Mouse (Mus musculus): ENCODE measurements around the gene Gm2016. TPM values are rescaled to one million over a fixed set of nuclear protein-coding genes. Genes with fewer than 3 reads are reported as not detected.
"Not testable (repeated sequence)": the region's sequence is repeated elsewhere in the genome, so short reads cannot be mapped to it uniquely, and the experiment has no call there.

The Gm2016 gene
- total RNA-seq (2021), result not detected

DNA sequence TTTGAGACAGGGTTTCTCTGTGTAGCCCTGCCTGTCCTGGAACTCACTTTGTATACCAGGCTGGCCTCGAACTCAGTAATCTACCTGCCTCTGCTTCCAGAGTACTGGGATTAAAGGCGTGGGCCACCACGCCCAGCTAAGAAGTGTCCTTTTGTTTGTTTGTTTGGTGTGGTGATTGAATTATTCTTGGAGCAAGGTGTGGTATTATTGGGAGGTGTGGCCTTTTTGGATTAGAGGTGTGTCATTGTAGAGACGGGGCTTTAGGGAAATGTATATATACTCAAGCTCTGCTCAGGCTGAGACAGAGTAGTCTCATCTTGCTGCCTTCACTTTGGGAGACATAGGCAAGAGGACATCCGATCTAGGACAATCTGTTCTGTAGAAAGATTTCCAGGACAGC is at the start of gene Gm2016:
Gene Gm2016 (plus strand): TSS at position 301 of the 400 bp plus-strand sequence.
- DNase-seq; intact Hi-C loops (cut with DNase I): not testable (repeated sequence)

DNA sequence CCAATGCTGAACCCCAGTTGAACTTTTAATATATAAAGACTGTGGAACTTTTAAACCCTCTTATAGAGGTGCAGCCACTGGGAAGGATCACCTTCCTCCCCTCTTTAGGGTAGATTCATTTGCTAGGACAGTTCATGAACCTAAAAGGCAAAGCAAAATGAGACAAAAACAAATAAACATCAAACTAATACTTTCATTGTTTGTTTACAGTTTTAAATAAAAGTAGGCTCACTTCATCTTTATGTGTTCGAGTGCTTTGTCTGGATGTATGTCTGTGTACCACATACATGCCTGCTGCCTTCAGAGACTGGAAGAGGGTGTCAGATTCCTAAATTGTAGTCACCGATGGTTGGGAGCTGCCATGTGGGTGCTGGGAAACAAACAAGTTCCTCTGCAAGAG is 31.6 kb upstream of the Gm2016 start, which contains the start of gene Gm2001:
Gene Gm2001 (minus strand): TSS at position 101 of the 400 bp plus-strand sequence.
- intact Hi-C loops (cut with DNase I); DNase-seq: not testable (repeated sequence)

- DNase-seq; intact Hi-C loops (cut with DNase I): not testable (repeated sequence)
Observed at GRCm38 (mm10) chr12:87850657-87851056, 23.2 kb upstream of the Gm2016 start.

DNA sequence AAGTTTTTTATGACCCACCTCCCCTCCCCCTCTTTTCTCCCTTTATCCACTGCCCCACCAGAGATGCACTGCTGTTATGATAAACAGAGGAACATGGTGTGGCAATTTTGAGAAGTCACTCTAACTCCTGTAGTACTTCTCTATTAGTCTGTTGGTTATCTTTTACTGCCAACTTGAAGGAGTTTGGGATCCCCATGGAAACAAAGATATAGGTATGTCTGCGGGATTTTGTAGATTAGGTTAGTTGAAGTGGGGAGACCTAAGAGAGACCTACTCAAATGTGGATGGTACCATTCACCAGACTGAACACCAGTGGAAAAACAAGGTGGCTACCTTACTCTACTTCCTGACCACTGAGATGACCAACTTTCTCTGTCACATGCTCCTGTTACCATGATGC is 17.8 kb upstream of the Gm2016 start:
- intact Hi-C loops (cut with DNase I); DNase-seq: not testable (repeated sequence)

GRCm38 (mm10) chr12:87861740-87862692 is 11.9 kb upstream of the Gm2016 start:
- intact Hi-C loops (cut with DNase I), result not testable (repeated sequence)
- DNase-seq, result peak in 1 of 2 experiments; percentile 5

GRCm38 (mm10) chr12:87863638-87864037 is 10.2 kb upstream of the Gm2016 start:
- DNase-seq; intact Hi-C loops (cut with DNase I): not testable (repeated sequence)

DNA sequence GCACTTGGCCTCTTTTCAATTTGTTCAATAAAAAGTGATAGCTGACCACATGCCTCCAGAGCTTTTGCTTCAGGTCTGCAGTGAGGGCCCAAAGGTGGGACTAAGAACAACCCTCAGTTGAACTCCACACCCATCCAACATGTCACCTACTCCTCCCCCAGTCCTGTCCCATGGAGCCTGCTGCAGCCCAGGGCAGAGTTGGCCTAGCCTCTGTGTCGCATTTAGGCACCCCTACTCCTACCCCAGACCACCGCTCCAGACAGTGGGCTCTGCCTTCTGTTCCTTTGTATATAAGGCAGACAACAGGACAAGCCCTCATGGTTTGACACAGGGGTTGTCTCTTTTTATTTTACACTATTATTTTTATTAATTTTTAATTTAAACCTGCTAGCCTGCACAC is 9.8 kb upstream of the Gm2016 start:
- DNase-seq; intact Hi-C loops (cut with DNase I): not testable (repeated sequence)

GRCm38 (mm10) chr12:87895070-87895469 is 21.2 kb downstream of the Gm2016 start, which contains the start of gene Gm2022:
Gene Gm2022, plus strand, starts transcription at chr12:87895370.
- not testable (repeated sequence) for DNase-seq
- intact Hi-C loops (cut with DNase I), result loop anchor here (10.0 kb wide), 1 partner anchor 360 kb away; the partner anchor contains the start of gene Gm8332

DNA sequence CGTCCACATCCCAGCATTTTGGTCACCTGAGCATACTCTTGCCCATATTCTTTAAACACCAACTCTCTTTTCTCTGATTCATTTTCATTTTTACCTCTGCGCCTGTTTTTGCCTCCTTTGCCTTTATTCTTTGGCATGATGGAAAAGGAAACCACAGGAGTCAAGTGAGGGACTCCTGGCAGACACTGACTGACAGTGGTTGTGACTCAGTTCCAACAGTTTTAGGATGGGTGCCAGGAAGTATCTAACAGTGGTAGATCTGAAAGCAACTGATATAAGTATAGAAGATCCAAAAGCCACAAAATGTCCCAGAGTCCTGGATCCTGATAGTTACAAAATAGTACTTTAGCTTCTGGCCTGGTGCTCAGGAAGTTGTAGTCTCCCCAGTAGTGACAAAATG is 45.8 kb downstream of the Gm2016 start, which contains the start of gene Gm2035:
Gene Gm2035 (minus strand): TSS at position 137 of the 400 bp plus-strand sequence.
- DNase-seq; intact Hi-C loops (cut with DNase I): not testable (repeated sequence)

Other genes with a start within 250 kb of the Gm2016 start
- not detected for gene Gm16381, start 229.5 kb upstream of the Gm2016 start, total RNA-seq (2021)
- not detected for gene Gm21319, start 98.3 kb upstream of the Gm2016 start, total RNA-seq (2021)
- gene Gm21936, start 78.6 kb upstream of the Gm2016 start, total RNA-seq (2021), result not detected
- gene BB287469, start 57.5 kb upstream of the Gm2016 start, total RNA-seq (2021), result not detected
- not detected for gene Gm2001, start 31.7 kb upstream of the Gm2016 start, total RNA-seq (2021)
- gene Gm2022, start 21.3 kb downstream of the Gm2016 start, total RNA-seq (2021), result not detected
- gene Gm2035, start 45.8 kb downstream of the Gm2016 start, total RNA-seq (2021), result not detected
- gene Gm2042, start 80.0 kb downstream of the Gm2016 start, total RNA-seq (2021), result not detected
- not detected for gene Gm2075, start 137.8 kb downstream of the Gm2016 start, total RNA-seq (2021)
- not detected for gene Gm6803, start 144.7 kb downstream of the Gm2016 start, total RNA-seq (2021)
- not detected for gene Gm2056, start 152.9 kb downstream of the Gm2016 start, total RNA-seq (2021)
- gene Gm16368, start 209.6 kb downstream of the Gm2016 start, total RNA-seq (2021), result not detected

Measured in heart, postnatal 36 days (tissue).